Mouse (Mus musculus) neural tube, embryonic 11.5 days (tissue): ENCODE measurements around the gene Fgr. TPM values are rescaled to one million over a fixed set of nuclear protein-coding genes. Genes with fewer than 3 reads are reported as not detected.

Experiments used
- ATAC-seq: fragments of 200-750 bp; cut with Nextera tagmentation; 2 replicates; pipeline ENCODE4 v1.8.0; 2017; ENCODE audit warnings: moderate number of reproducible peaks, mild to moderate bottlenecking, moderate TSS enrichment, moderate library complexity; ENCODE audit not compliant: insufficient read depth, low FRiP score, low TSS enrichment
- DNase-seq: peaks from one replicate; pipeline ENCODE4 v3.0.0-alpha.2; 2015; ENCODE audit warnings: low spot score
- H3K27ac ChIP-seq: fragments of 300-500 bp; sonication (generic); 2 replicates; pipeline ENCODE4 v1.5.1; 2014; ENCODE audit warnings: low read depth, mild to moderate bottlenecking, low read length
- H3K27me3 ChIP-seq: fragments of 300-500 bp; sonication (generic); 2 replicates; pipeline ENCODE4 v1.6.1; 2014; ENCODE audit warnings: mild to moderate bottlenecking, low read length, mixed read lengths; ENCODE audit not compliant: control insufficient read depth, insufficient read depth
- H3K36me3 ChIP-seq: fragments of 300-500 bp; sonication (generic); 2 replicates; pipeline ENCODE4 v1.6.1; 2014; ENCODE audit warnings: mild to moderate bottlenecking, low read length, moderate library complexity, mixed read lengths; ENCODE audit not compliant: control insufficient read depth, insufficient read depth
- H3K4me1 ChIP-seq: fragments of 300-500 bp; sonication (generic); 2 replicates; pipeline ENCODE4 v1.6.1; 2014; ENCODE audit warnings: low read length, mixed read lengths; ENCODE audit not compliant: control insufficient read depth, insufficient read depth
- H3K4me2 ChIP-seq: fragments of 300-500 bp; sonication (generic); 2 replicates; pipeline ENCODE4 v1.6.1; 2014; ENCODE audit warnings: low read depth, mild to moderate bottlenecking, moderate library complexity
- H3K4me3 ChIP-seq: fragments of 300-500 bp; sonication (generic); 2 replicates; pipeline ENCODE4 v1.5.1; 2014; ENCODE audit warnings: low read depth, low read length
- H3K9ac ChIP-seq: fragments of 300-500 bp; sonication (generic); 2 replicates; pipeline ENCODE4 v1.6.1; 2014; ENCODE audit warnings: mild to moderate bottlenecking, low read length
- H3K9me3 ChIP-seq: fragments of 300-500 bp; sonication (generic); 2 replicates; pipeline ENCODE4 v1.6.1; 2016; ENCODE audit warnings: low read length; ENCODE audit not compliant: control insufficient read depth
- WGBS: fragments of 180-500 bp; shearing (Covaris S2); extraction: QIAGEN DNeasy Blood & Tissue Kit; methylation state at CpG from one replicate; pipeline ENCODE4 v1.1.7; 2014; 5-methylcytosine and 5-hydroxymethylcytosine counted together
- polyA plus RNA-seq: library from polyadenylated mRNA; unstranded; fragments of >200 nt; fragmentation: Nextera tagmentation; extraction: Ambion mirVana; gene quantifications from 2 replicates; pipeline ENCODE4 v1.2.1, GENCODE M21; 2014

The Fgr gene
- polyA plus RNA-seq, 1 experiment from 2014 or later: 0.24 TPM

DNA sequence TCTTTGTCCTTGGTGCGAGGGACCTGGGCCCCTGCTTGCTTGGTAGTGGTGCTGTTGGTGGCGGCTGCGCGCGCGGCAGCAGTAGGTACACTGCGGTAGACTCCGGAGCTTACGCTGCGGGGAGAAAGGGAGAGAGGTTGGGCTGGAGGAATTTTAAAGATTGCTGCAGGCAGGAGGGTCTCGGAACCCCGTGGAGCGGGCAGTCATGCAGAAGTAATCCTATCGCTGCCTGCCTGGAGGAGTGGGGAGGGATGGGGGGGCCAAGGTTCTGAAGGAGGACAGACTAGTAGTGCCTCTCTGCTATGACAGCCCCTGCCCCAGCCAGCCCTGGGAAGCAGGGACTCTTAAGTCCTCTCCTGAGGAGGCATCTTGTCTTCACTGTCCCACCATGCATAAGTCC, 48.3 kb downstream of the Fgr start:
- no peaks in the 10 kb centered on the region; the same call in 1 of the 2 replicates for H3K36me3 ChIP-seq
- H3K27ac ChIP-seq: peak overlapping the region; percentile 49; the same call in 1 of the 2 replicates
- DNase-seq (peak; percentile 68), ATAC-seq (peak; percentile 38)
- WGBS: 3% methylated on average over 14 of the region's 14 CpGs
- H3K9me3 ChIP-seq: no peaks in the 10 kb centered on the region
- H3K4me2 ChIP-seq: peak overlapping the region; percentile 42
- peak overlapping the region; percentile 3; the same call in 1 of the 2 replicates for H3K4me3 ChIP-seq
- H3K27me3 ChIP-seq: no peaks in the 10 kb centered on the region
- peaks cover 70% of the 10 kb centered on the region for H3K4me1 ChIP-seq
- peak overlapping the region; percentile 40 for H3K9ac ChIP-seq

DNA sequence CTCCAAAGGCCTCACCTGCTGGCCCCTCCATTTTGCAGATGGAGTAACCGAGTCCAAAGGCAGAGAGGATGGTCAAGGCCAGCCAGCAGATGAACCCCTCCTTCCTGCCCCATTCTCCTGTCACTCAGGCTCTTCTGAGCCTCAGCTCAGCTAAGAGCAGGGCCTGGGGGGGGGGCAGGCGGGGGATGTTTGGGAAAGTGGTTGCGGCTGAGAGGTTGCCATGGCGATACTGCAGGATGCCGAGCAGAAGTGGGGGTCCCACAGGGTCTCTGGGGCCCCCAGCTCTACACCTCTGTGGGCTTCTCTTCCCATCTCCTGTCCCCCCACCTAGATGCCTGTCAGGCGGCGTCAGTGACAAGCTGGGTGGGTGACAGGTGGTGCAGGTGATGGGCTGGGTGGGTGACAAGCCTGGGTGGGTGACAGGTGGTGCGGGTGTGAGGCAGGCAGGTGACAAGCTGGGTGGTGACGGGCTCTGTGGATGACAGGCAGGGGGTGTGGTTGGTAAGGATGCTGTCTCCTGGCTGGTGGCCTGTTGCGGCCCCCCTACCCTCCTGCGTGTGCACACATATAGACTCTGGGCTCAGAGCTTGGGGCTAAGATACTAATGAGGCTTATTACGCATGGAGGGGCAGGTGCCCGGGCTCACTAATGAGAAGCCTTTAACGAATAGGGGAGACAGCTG, 49.2 kb downstream of the Fgr start:
- ATAC-seq (no peak), DNase-seq (no peak)
- Histone ChIP-seq H3K4me2 (no peak overlapping the region), H3K9me3 (no peaks in the 10 kb centered on the region), H3K36me3 (peaks cover 3% of the 10 kb centered on the region; the same call in 1 of the 2 replicates), H3K27me3 (no peaks in the 10 kb centered on the region), H3K4me1 (peaks cover 68% of the 10 kb centered on the region), H3K9ac (no peak overlapping the region), H3K27ac (no peak overlapping the region), H3K4me3 (no peak overlapping the region)
- 69% methylated on average over 14 of the region's 14 CpGs for WGBS

GRCm38 (mm10) chr4:133023636-133024035, 49.7 kb downstream of the Fgr start:
- Histone ChIP-seq H3K27ac (no peak overlapping the region), H3K27me3 (no peaks in the 10 kb centered on the region), H3K4me2 (no peak overlapping the region), H3K9ac (no peak overlapping the region), H3K36me3 (peaks cover 5% of the 10 kb centered on the region; the same call in 1 of the 2 replicates), H3K4me1 (peaks cover 68% of the 10 kb centered on the region), H3K9me3 (no peaks in the 10 kb centered on the region), H3K4me3 (no peak overlapping the region)
- ATAC-seq (no peak), DNase-seq (peak; percentile 10)
- WGBS: 89% methylated on average over 6 of the region's 6 CpGs

DNA sequence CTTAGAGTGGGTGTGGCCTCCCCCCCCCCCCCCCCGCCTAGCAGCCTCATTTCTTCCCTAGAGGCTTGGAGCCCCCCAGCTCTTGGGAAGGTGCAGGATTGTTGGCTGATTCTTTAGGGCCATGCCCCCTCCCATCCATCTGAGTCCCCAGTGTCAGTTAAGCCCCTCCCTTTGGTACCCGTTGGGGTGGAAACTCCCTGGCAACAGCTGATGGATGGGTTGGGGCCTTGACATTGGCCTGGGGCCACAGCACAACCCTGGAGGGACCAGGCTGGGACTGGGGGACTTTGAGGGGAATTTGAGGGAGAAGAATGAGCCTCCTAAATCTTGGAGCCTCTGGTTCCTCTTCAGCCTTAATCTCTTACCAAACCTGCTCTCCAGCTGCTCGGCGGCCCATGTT, 50.5 kb downstream of the Fgr start:
- Histone ChIP-seq H3K4me2 (no peak overlapping the region), H3K27ac (no peak overlapping the region), H3K4me1 (peaks cover 64% of the 10 kb centered on the region), H3K4me3 (no peak overlapping the region), H3K27me3 (no peaks in the 10 kb centered on the region), H3K9ac (no peak overlapping the region), H3K36me3 (peaks cover 5% of the 10 kb centered on the region; the same call in 1 of the 2 replicates), H3K9me3 (no peaks in the 10 kb centered on the region)
- 24% methylated on average over 3 of the region's 4 CpGs for WGBS
- peak; percentile 29 for DNase-seq
- ATAC-seq: no peak

DNA sequence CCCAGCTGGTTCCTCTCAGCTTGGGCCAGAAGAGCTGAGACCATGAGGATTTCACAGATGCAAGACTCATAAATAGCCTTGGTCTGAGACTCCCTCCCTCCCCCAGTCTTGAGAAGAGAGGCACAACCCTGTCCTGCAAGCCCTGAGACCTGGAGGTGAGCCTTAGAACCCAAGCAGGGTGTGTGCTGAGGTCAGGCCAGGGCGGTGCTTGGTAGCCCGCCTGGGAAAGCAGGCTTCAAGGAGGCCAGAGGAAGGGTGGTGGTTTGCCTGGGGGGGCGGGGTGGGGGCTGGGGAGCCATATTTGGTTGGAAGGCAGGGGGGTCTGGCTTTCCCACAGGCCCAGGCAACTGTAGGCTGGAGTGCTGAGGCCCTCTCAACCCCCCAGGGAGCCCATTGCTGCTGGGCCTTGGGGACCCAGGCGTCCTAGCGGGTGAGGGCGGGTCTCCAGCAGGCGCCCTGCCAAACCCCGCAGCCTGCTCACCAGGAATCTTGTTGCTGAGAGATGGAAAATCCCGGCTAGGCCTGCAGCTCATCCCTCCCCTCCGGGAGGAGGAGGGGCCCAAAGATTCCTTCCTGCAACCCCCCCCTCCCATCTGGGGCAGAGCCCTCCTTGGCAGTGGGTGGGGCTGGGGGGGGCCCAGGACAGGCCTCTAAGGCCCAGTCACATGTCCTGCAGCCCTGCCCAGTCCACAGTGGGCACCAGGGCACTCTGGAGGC, 51.2 kb downstream of the Fgr start:
- Histone ChIP-seq H3K27me3 (no peaks in the 10 kb centered on the region), H3K9ac (no peak overlapping the region), H3K4me3 (no peak overlapping the region), H3K36me3 (peaks cover 5% of the 10 kb centered on the region; the same call in 1 of the 2 replicates), H3K4me2 (no peak overlapping the region), H3K27ac (no peak overlapping the region), H3K9me3 (no peaks in the 10 kb centered on the region), H3K4me1 (peaks cover 62% of the 10 kb centered on the region)
- DNase-seq (peak; percentile 13), ATAC-seq (no peak)
- WGBS: 29% methylated on average over 9 of the region's 10 CpGs

DNA sequence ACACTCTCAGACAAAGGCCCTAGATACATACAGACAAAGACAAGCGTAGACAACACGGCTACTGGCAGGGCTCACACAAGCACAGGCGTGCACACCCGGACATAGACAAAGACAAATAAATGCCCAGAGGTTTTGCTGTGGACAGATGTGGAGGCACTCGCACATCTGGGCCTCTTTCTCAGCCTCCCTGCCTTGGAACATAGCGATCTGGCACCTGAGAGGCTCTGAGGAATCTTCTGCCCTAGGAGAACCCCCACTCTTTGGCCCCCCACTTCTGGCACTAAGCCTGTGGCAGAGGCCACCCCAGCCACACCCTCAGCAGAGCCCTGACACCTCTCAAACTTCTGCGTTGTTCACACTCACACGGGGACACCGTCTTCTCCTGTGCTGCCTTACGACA, 52.4 kb downstream of the Fgr start:
- H3K4me3 ChIP-seq: no peak overlapping the region
- no peaks in the 10 kb centered on the region for H3K9me3 ChIP-seq
- no peak for DNase-seq
- no peak overlapping the region for H3K4me2 ChIP-seq
- H3K4me1 ChIP-seq: peaks cover 50% of the 10 kb centered on the region
- H3K9ac ChIP-seq: no peak overlapping the region
- ATAC-seq: no peak
- H3K27ac ChIP-seq: 0 out of 2 replicates have a peak overlapping the region, but pooled peaks have one; percentile 4
- 78% methylated on average over 10 of the region's 10 CpGs for WGBS
- peaks cover 5% of the 10 kb centered on the region; the same call in 1 of the 2 replicates for H3K36me3 ChIP-seq
- H3K27me3 ChIP-seq: no peaks in the 10 kb centered on the region

DNA sequence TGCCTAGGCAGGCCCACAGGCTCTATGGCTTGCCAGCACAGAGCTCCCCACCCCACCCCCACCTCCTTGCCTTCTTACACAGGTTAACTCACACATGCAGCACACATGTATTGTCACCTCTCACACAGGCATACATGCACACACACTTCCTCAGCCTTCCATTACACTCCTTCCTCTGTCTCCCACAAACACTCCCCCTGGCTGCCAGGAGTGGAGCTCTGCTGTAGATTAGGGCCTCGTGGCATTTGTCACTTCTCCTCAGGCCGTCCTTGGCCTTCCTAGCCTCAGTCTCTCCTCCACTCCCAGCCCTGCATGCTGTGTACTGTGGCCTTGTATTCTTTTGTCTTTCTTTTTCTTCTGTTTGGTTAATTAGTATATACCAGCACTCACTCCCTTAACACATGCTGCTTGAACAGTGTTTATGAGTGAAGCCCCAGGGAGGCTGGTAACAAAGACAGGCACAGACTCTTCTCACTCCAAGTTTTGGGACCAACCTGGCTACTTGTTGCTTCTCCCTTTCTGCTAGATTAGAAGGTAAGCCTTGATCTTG, 53.0 kb downstream of the Fgr start:
- ATAC-seq: no peak

GRCm38 (mm10) chr4:133027721-133028120, 53.8 kb downstream of the Fgr start:
- no peak overlapping the region for H3K4me3 ChIP-seq
- H3K36me3 ChIP-seq: peaks cover 5% of the 10 kb centered on the region; the same call in 1 of the 2 replicates
- 72% methylated on average over 10 of the region's 10 CpGs for WGBS
- H3K4me1 ChIP-seq: peaks cover 36% of the 10 kb centered on the region
- ATAC-seq: no peak
- no peaks in the 10 kb centered on the region for H3K9me3 ChIP-seq
- no peak for DNase-seq
- H3K27ac ChIP-seq: no peak overlapping the region
- H3K27me3 ChIP-seq: no peaks in the 10 kb centered on the region
- no peak overlapping the region for H3K4me2 ChIP-seq
- H3K9ac ChIP-seq: no peak overlapping the region

More for the DNA sequence above, 53.0 kb downstream of the Fgr start:
- H3K9ac ChIP-seq: no peak overlapping the region
- no peaks in the 10 kb centered on the region for H3K9me3 ChIP-seq
- H3K27ac ChIP-seq: no peak overlapping the region
- H3K4me3 ChIP-seq: no peak overlapping the region
- no peak overlapping the region for H3K4me2 ChIP-seq
- peaks cover 44% of the 10 kb centered on the region for H3K4me1 ChIP-seq
- peak; percentile 9 for DNase-seq
- WGBS: 31% methylated on average over 2 of the region's 2 CpGs
- H3K27me3 ChIP-seq: no peaks in the 10 kb centered on the region
- peaks cover 5% of the 10 kb centered on the region; the same call in 1 of the 2 replicates for H3K36me3 ChIP-seq
